Mouse (Mus musculus) E14TG2a.4 (cell line): ENCODE measurements around the gene Coro2b.
A peak's percentile ranks its signal among the peaks of the same experiment; 100 is the strongest.

Source experiments
- H3K27me3 ChIP-seq: 2 replicates; pipeline ENCODE4 v1.6.1; 2014; ENCODE audit warnings: low read length, control low read depth; ENCODE audit not compliant: insufficient read depth
- H3K36me3 ChIP-seq: 2 replicates; pipeline ENCODE4 v1.6.1; 2014; ENCODE audit warnings: low read length, control low read depth; ENCODE audit not compliant: insufficient read depth
- H3K4me1 ChIP-seq: replicated peaks from 2 replicates; pipeline ENCODE4 v1.6.1; 2014; ENCODE audit warnings: low read depth, low read length, control low read depth
- H3K4me3 ChIP-seq: replicated peaks from 2 replicates; pipeline ENCODE4 v1.5.1; 2014; ENCODE audit warnings: mild to moderate bottlenecking, low read length
- H3K9me3 ChIP-seq: 2 replicates; pipeline ENCODE4 v1.6.1; 2014; ENCODE audit warnings: low read length, control low read depth
- CTCF ChIP-seq: conservative IDR thresholded peaks from 2 replicates; pipeline ENCODE4 v1.5.1; 2014; ENCODE audit warnings: low read length
- NANOG ChIP-seq: IDR thresholded peaks from 2 replicates; pipeline ENCODE4 v1.6.1; 2014; ENCODE audit warnings: borderline replicate concordance, low read length, mixed read lengths
- POU5F1 ChIP-seq: IDR thresholded peaks from 2 replicates; pipeline ENCODE4 v1.6.1; 2014; ENCODE audit warnings: low read length, borderline replicate concordance

Coro2b gene

DNA sequence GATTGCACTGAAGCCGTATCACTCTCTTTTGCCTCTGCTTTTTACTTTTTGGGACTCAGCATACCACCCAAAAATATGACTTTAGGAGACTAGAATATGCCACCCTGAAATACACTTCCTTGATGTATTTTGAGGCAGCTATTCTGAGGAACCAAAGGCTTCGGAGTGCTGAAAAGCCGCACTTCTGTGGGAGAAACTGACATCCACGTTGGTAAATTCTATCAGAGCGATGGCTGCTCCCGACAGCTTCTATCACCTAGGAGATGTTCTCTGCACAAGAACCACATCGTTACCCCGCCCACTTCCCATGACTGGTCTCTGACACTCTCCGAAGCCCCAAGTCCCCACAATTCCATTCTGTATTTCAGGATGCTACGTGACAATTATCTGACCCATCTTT is 8.0 kb upstream of the Coro2b start:
- Histone ChIP-seq H3K27me3 (peaks cover 33% of the 10 kb centered on the region), H3K36me3 (no peaks in the 10 kb centered on the region), H3K9me3 (no peaks in the 10 kb centered on the region), H3K4me3 (no peak overlapping the region), H3K4me1 (peaks cover 52% of the 10 kb centered on the region)
- no peak for TF ChIP-seq CTCF
- TF ChIP-seq POU5F1, result no peak
- no peak for TF ChIP-seq NANOG

GRCm38 (mm10) chr9:62543878-62544277 is 7.0 kb upstream of the Coro2b start:
- no peak for TF ChIP-seq NANOG
- no peak for TF ChIP-seq POU5F1
- Histone ChIP-seq H3K36me3 (no peaks in the 10 kb centered on the region), H3K4me3 (no peak overlapping the region), H3K9me3 (no peaks in the 10 kb centered on the region), H3K27me3 (peaks cover 37% of the 10 kb centered on the region), H3K4me1 (peaks cover 59% of the 10 kb centered on the region)

DNA sequence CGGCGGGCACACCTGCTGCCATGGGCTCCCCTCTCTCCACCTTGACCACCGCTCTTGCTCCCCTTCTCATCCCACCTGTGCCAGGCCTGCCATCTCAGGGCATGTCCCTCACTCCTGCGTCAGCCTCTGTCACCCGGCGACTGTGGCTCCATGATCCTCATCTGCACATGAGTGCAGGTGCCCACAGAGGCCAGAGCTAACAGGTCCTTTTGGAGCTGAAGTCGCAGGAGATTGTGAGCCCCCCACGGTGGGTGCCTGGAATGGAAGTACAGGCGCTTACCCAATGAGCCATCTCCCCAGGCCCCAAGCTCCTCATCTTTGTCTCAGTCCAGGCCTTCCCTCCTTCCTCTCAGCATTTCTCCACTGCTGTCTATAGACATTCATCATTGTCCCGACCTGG is 4.8 kb upstream of the Coro2b start:
- no peaks in the 10 kb centered on the region for H3K36me3 ChIP-seq
- peaks cover 59% of the 10 kb centered on the region for H3K4me1 ChIP-seq
- H3K4me3 ChIP-seq, result peak overlapping the region; percentile 60
- H3K9me3 ChIP-seq, result no peaks in the 10 kb centered on the region
- peaks cover 47% of the 10 kb centered on the region for H3K27me3 ChIP-seq
- TF ChIP-seq NANOG (no peak), CTCF (no peak), POU5F1 (no peak)

DNA sequence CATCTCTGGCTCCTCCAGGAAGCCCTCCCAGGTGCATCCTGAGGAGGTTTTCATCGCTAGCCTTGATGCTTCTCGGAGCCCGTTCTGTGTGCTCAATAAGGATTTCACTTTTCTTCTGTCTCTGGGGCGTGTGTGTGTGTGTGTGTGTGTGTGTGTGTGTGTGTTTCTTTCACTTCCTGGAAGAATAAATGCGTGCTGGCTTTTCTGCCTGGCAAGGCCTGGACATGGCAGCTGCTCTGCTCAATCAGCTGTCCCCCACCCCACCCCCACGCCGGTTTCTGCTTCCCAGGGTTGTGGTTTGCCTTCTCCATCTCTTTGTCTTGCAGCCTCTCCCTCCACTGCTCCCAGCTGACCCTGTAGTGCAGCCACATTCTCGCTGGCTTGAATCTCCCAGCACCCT is 4.3 kb upstream of the Coro2b start:
- TF ChIP-seq CTCF (no peak), NANOG (no peak), POU5F1 (no peak)
- H3K4me1 ChIP-seq, result peaks cover 61% of the 10 kb centered on the region
- peaks cover 50% of the 10 kb centered on the region for H3K27me3 ChIP-seq
- peak overlapping the region; percentile 60 for H3K4me3 ChIP-seq
- no peaks in the 10 kb centered on the region for H3K36me3 ChIP-seq
- H3K9me3 ChIP-seq, result no peaks in the 10 kb centered on the region

DNA sequence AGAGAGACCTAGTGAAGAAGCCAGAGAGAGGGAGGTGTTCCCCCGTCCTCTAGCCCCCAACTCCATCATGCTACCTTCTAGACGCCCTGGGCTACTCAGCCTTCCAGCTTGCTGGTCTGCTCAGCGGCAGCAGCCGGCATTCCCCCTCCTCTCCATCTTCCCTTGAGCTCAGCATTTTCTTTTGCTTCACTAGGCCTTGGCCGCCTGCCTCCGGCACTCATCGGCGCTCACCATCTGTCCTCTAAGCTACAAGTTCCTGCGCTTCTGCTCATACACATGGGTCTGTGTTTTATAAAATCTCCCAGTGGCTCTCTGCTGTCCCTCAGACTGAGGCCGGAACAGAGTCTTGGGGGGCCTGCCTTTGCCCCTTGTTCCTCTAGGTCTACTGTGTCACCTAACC is 3.9 kb upstream of the Coro2b start:
- TF ChIP-seq NANOG (no peak), POU5F1 (no peak), CTCF (no peak)

GRCm38 (mm10) chr9:62540166-62540565 is 3.3 kb upstream of the Coro2b start:
- H3K4me1 ChIP-seq, result peaks cover 71% of the 10 kb centered on the region
- no peak for TF ChIP-seq NANOG
- no peak for TF ChIP-seq POU5F1
- TF ChIP-seq CTCF, result no peak
- H3K9me3 ChIP-seq, result no peaks in the 10 kb centered on the region
- H3K36me3 ChIP-seq, result no peaks in the 10 kb centered on the region
- H3K4me3 ChIP-seq, result peak overlapping the region; percentile 60
- H3K27me3 ChIP-seq, result peaks cover 60% of the 10 kb centered on the region

More for the DNA sequence above, 3.9 kb upstream of the Coro2b start:
- Histone ChIP-seq H3K4me3 (peak overlapping the region; percentile 60), H3K36me3 (no peaks in the 10 kb centered on the region), H3K27me3 (peaks cover 55% of the 10 kb centered on the region), H3K4me1 (peaks cover 65% of the 10 kb centered on the region), H3K9me3 (no peaks in the 10 kb centered on the region)

DNA sequence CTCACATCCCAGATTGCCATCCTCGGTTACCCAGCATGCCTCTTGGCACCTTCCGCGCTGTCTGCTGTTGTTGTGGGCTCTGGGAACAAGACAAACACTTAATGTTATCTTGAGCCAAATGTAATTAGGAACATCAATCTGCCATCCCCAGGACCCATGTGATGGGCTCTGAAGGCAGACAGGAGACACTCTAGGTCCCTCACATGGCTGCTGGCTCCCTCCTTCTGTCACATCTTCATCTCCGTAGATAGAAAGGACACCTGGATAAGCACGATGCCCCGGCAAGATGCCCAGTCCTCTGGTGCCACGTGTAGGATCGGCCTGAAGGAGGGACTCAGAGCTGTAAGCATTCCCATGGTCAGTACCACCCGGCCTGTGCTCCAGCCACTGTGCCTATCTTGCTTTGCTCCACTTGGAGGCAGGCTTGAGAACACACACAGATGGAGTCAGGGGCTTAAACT is 2.4 kb upstream of the Coro2b start:
- H3K27me3 ChIP-seq, result peaks cover 61% of the 10 kb centered on the region
- no peaks in the 10 kb centered on the region for H3K36me3 ChIP-seq
- H3K9me3 ChIP-seq, result no peaks in the 10 kb centered on the region
- no peak for TF ChIP-seq CTCF
- no peak overlapping the region for H3K4me3 ChIP-seq
- H3K4me1 ChIP-seq, result peaks cover 71% of the 10 kb centered on the region

- peaks cover 79% of the 10 kb centered on the region for H3K4me1 ChIP-seq
- H3K4me3 ChIP-seq, result no peak overlapping the region
- TF ChIP-seq NANOG (no peak), CTCF (no peak), POU5F1 (no peak)
- no peaks in the 10 kb centered on the region for H3K9me3 ChIP-seq
- no peaks in the 10 kb centered on the region for H3K36me3 ChIP-seq
- peaks cover 58% of the 10 kb centered on the region for H3K27me3 ChIP-seq
Observed at GRCm38 (mm10) chr9:62537941-62538340, 1.1 kb upstream of the Coro2b start.

- H3K9me3 ChIP-seq, result no peaks in the 10 kb centered on the region
- H3K4me1 ChIP-seq, result peaks cover 78% of the 10 kb centered on the region
- H3K36me3 ChIP-seq, result no peaks in the 10 kb centered on the region
- peak overlapping the region; percentile 84 for H3K4me3 ChIP-seq
- TF ChIP-seq CTCF (no peak), POU5F1 (no peak), NANOG (no peak)
- peaks cover 62% of the 10 kb centered on the region for H3K27me3 ChIP-seq
Observed at GRCm38 (mm10) chr9:62536119-62536654, 657 bp downstream of the Coro2b start.
